Mouse (Mus musculus) forebrain, embryonic 10.5 days (tissue): ENCODE measurements around the gene Serpina3n. TPM values are rescaled to one million over a fixed set of nuclear protein-coding genes. Genes with fewer than 3 reads are reported as not detected.

Experiments used
- DNase-seq: peaks from one replicate; pipeline ENCODE4 v3.0.0-alpha.2; 2017; ENCODE audit warnings: low spot score; ENCODE audit errors: extremely low spot score
- H3K27ac ChIP-seq: fragments of 300-500 bp; sonication (generic); 2 replicates; pipeline ENCODE4 v1.5.1; 2016; ENCODE audit warnings: mild to moderate bottlenecking
- H3K27me3 ChIP-seq: fragments of 300-500 bp; sonication (generic); 2 replicates; pipeline ENCODE4 v1.6.1; 2016; ENCODE audit warnings: mild to moderate bottlenecking; ENCODE audit not compliant: poor library complexity, severe bottlenecking
- H3K36me3 ChIP-seq: fragments of 300-500 bp; sonication (generic); replicated peaks from 2 replicates; pipeline ENCODE4 v1.6.1; 2016; ENCODE audit warnings: mild to moderate bottlenecking, moderate library complexity
- H3K4me1 ChIP-seq: fragments of 300-500 bp; sonication (generic); 2 replicates; pipeline ENCODE4 v1.6.1; 2016
- H3K4me3 ChIP-seq: fragments of 300-500 bp; sonication (generic); 2 replicates; pipeline ENCODE4 v1.5.1; 2016; ENCODE audit warnings: mild to moderate bottlenecking, moderate library complexity
- H3K9me3 ChIP-seq: fragments of 300-500 bp; sonication (generic); 2 replicates; pipeline ENCODE4 v1.6.1; 2016; ENCODE audit warnings: mild to moderate bottlenecking, moderate library complexity
- WGBS: fragments of 180-500 bp; shearing (Covaris S2); methylation state at CpG from one replicate; pipeline ENCODE4 v1.1.7; 2016; 5-methylcytosine and 5-hydroxymethylcytosine counted together
- polyA plus RNA-seq: library from polyadenylated mRNA; unstranded; fragments of >200 nt; fragmentation: Nextera tagmentation; extraction: Ambion mirVana; gene quantifications from 2 replicates; pipeline ENCODE4 v1.2.1, GENCODE M21; 2016

Serpina3n gene
- polyA plus RNA-seq, 1 experiment from 2014 or later, result not detected

GRCm38 (mm10) chr12:104448099-104448498 is 41.6 kb downstream of the Serpina3n start:
- DNase-seq, result peak; percentile 60
- Histone ChIP-seq H3K36me3 (no peaks in the 10 kb centered on the region), H3K27me3 (peaks cover 9% of the 10 kb centered on the region), H3K4me1 (peaks cover 17% of the 10 kb centered on the region; the same call in 1 of the 2 replicates), H3K27ac (no peak overlapping the region), H3K4me3 (peak overlapping the region; percentile 25; the same call in 1 of the 2 replicates), H3K9me3 (no peaks in the 10 kb centered on the region)
- WGBS, result 32% methylated on average over 13 of the region's 13 CpGs

- no peaks in the 10 kb centered on the region for H3K36me3 ChIP-seq
- DNase-seq, result no peak
- peaks cover 18% of the 10 kb centered on the region for H3K27me3 ChIP-seq
- H3K4me1 ChIP-seq, result peaks cover 17% of the 10 kb centered on the region; the same call in 1 of the 2 replicates
- no peaks in the 10 kb centered on the region for H3K9me3 ChIP-seq
- no peak overlapping the region for H3K27ac ChIP-seq
- no peak overlapping the region for H3K4me3 ChIP-seq
- 88% methylated on average over 10 of the region's 10 CpGs for WGBS
Measured at GRCm38 (mm10) chr12:104450257-104450656, 43.7 kb downstream of the Serpina3n start.

GRCm38 (mm10) chr12:104453002-104453401 is 46.5 kb downstream of the Serpina3n start:
- WGBS, result 59% methylated on average over 1 of the region's 1 CpGs
- no peak for DNase-seq
- no peaks in the 10 kb centered on the region for H3K36me3 ChIP-seq
- peaks cover 25% of the 10 kb centered on the region for H3K27me3 ChIP-seq
- peaks cover 10% of the 10 kb centered on the region; the same call in 1 of the 2 replicates for H3K4me1 ChIP-seq
- no peak overlapping the region for H3K4me3 ChIP-seq
- H3K9me3 ChIP-seq, result no peaks in the 10 kb centered on the region
- H3K27ac ChIP-seq, result no peak overlapping the region

GRCm38 (mm10) chr12:104459377-104459776 is 52.8 kb downstream of the Serpina3n start:
- 58% methylated on average over 6 of the region's 6 CpGs for WGBS
- H3K4me3 ChIP-seq, result no peak overlapping the region
- no peak overlapping the region for H3K27ac ChIP-seq
- H3K36me3 ChIP-seq, result no peaks in the 10 kb centered on the region
- H3K9me3 ChIP-seq, result no peaks in the 10 kb centered on the region
- no peak for DNase-seq
- H3K27me3 ChIP-seq, result peaks cover 57% of the 10 kb centered on the region
- peaks cover 20% of the 10 kb centered on the region for H3K4me1 ChIP-seq

- H3K27ac ChIP-seq, result no peak overlapping the region
- H3K4me3 ChIP-seq, result no peak overlapping the region
- H3K9me3 ChIP-seq, result no peaks in the 10 kb centered on the region
- DNase-seq, result no peak
- peaks cover 76% of the 10 kb centered on the region for H3K27me3 ChIP-seq
- H3K4me1 ChIP-seq, result peaks cover 28% of the 10 kb centered on the region
- H3K36me3 ChIP-seq, result no peaks in the 10 kb centered on the region
- 19% methylated on average over 8 of the region's 8 CpGs for WGBS
Measured at GRCm38 (mm10) chr12:104461372-104461771, 54.8 kb downstream of the Serpina3n start.

Other genes starting within 250 kb of the Serpina3n start
- 0.11 and 0.32 TPM in 2 replicates for gene Serpina3f, start 192.2 kb upstream of the Serpina3n start, polyA plus RNA-seq
- gene Serpina3g, start 170.5 kb upstream of the Serpina3n start, polyA plus RNA-seq, result 0.11 TPM in 1 of 2 replicates, not detected in the other
- gene Serpina3i, start 143.6 kb upstream of the Serpina3n start, polyA plus RNA-seq, result not detected in 2 replicates
- gene Serpina3j, start 92.2 kb upstream of the Serpina3n start, polyA plus RNA-seq, result not detected in 2 replicates
- not detected in 2 replicates for gene Serpina3k, start 68.2 kb upstream of the Serpina3n start, polyA plus RNA-seq
- gene Serpina3m, start 68.2 kb upstream of the Serpina3n start, polyA plus RNA-seq, result not detected in 2 replicates
- gene Gsc, start 66.6 kb downstream of the Serpina3n start, polyA plus RNA-seq, result 2.2 and 2.9 TPM in 2 replicates